Mouse (Mus musculus) limb, embryonic 14.5 days (tissue): ENCODE results near the gene Lmln. TPM values are rescaled to one million over a fixed set of nuclear protein-coding genes. Genes with fewer than 3 reads are reported as not detected.

Experiments
- ATAC-seq: fragments of 200-750 bp; cut with Nextera tagmentation; 2 replicates; pipeline ENCODE4 v1.8.0; 2017; ENCODE audit warnings: low read depth, moderate number of reproducible peaks, moderate TSS enrichment; ENCODE audit not compliant: low FRiP score
- DNase-seq: peaks from one replicate; pipeline ENCODE4 v3.0.0-alpha.2; 2015; ENCODE audit warnings: low spot score
- H3K27ac ChIP-seq: fragments of 300-500 bp; sonication (generic); replicated peaks from 2 replicates; pipeline ENCODE4 v1.5.1; 2014; ENCODE audit warnings: low read depth, mild to moderate bottlenecking, low read length, moderate library complexity, mixed read lengths
- H3K27me3 ChIP-seq: fragments of 300-500 bp; sonication (generic); 2 replicates; pipeline ENCODE4 v1.6.1; 2014; ENCODE audit warnings: low read length, mixed read lengths; ENCODE audit not compliant: control insufficient read depth, insufficient read depth
- H3K36me3 ChIP-seq: fragments of 300-500 bp; sonication (generic); 2 replicates; pipeline ENCODE4 v1.6.1; 2014; ENCODE audit warnings: mild to moderate bottlenecking, low read length, moderate library complexity, mixed read lengths; ENCODE audit not compliant: control insufficient read depth, insufficient read depth
- H3K4me1 ChIP-seq: fragments of 300-500 bp; sonication (generic); 2 replicates; pipeline ENCODE4 v1.6.1; 2014; ENCODE audit warnings: antibody characterized with exemption, low read length, mixed read lengths; ENCODE audit not compliant: control insufficient read depth, insufficient read depth
- H3K4me2 ChIP-seq: fragments of 300-500 bp; sonication (generic); replicated peaks from 2 replicates; pipeline ENCODE4 v1.6.1; 2014; ENCODE audit warnings: low read depth, mild to moderate bottlenecking, low read length, moderate library complexity; ENCODE audit not compliant: severe bottlenecking
- H3K4me3 ChIP-seq: fragments of 300-500 bp; sonication (generic); replicated peaks from 2 replicates; pipeline ENCODE4 v1.5.1; 2014; ENCODE audit warnings: low read length
- H3K9ac ChIP-seq: fragments of 300-500 bp; sonication (generic); 2 replicates; pipeline ENCODE4 v1.6.1; 2014; ENCODE audit warnings: mild to moderate bottlenecking, low read depth, low read length, moderate library complexity; ENCODE audit not compliant: severe bottlenecking
- H3K9me3 ChIP-seq: fragments of 300-500 bp; sonication (generic); 2 replicates; pipeline ENCODE4 v1.6.1; 2016; ENCODE audit warnings: low read length; ENCODE audit not compliant: control insufficient read depth
- POLR2A ChIP-seq: fragments of 200-500 bp; IDR thresholded peaks from 2 replicates; pipeline ENCODE4 v1.8.0; 2012; ENCODE audit warnings: inconsistent platforms, mild to moderate bottlenecking, moderate library complexity, borderline replicate concordance; ENCODE audit not compliant: insufficient read depth, insufficient read length; ENCODE audit errors: extremely low read depth
- WGBS: fragments of 180-500 bp; shearing (Covaris S2); extraction: QIAGEN DNeasy Blood & Tissue Kit; methylation state at CpG from one replicate; pipeline ENCODE4 v1.1.7; 2014; 5-methylcytosine and 5-hydroxymethylcytosine counted together
- polyA plus RNA-seq, 2 experiments: library from polyadenylated mRNA; depleted of rRNA in 1 of 2; stranded (reverse) in 1 of 2; unstranded in 1 of 2; fragments of >200 nt; fragmentation: Nextera tagmentation in 1 of 2; extraction: Ambion mirVana in 1 of 2; gene quantifications; 2 replicates each; pipeline versions ENCODE4 v1.2.1 to v1.2.3; 2012 to 2014

Lmln gene
- polyA plus RNA-seq, 2 experiments, result 1.9 to 3.6 TPM

GRCm38 (mm10) chr16:33072871-33073557 is 10.7 kb downstream of the Lmln start:
- H3K9ac ChIP-seq, result no peak overlapping the region
- no peaks in the 10 kb centered on the region for H3K4me1 ChIP-seq
- no peaks in the 10 kb centered on the region for H3K27me3 ChIP-seq
- H3K36me3 ChIP-seq, result peaks cover 11% of the 10 kb centered on the region
- H3K9me3 ChIP-seq, result no peaks in the 10 kb centered on the region
- H3K27ac ChIP-seq, result no peak overlapping the region
- no peak for TF ChIP-seq POLR2A
- no peak for ATAC-seq
- H3K4me3 ChIP-seq, result no peak overlapping the region
- H3K4me2 ChIP-seq, result no peak overlapping the region
- WGBS, result 87% methylated on average over 6 of the region's 6 CpGs
- DNase-seq, result no peak

- H3K4me2 ChIP-seq, result no peak overlapping the region
- H3K4me3 ChIP-seq, result no peak overlapping the region
- no peak overlapping the region for H3K9ac ChIP-seq
- no peaks in the 10 kb centered on the region for H3K4me1 ChIP-seq
- no peaks in the 10 kb centered on the region for H3K27me3 ChIP-seq
- H3K36me3 ChIP-seq, result peaks cover 11% of the 10 kb centered on the region
- no peak for TF ChIP-seq POLR2A
- ATAC-seq (no peak), DNase-seq (no peak)
- H3K9me3 ChIP-seq, result no peaks in the 10 kb centered on the region
- whole genome bisulfite sequencing, result 53% methylated on average over 5 of the region's 5 CpGs
- H3K27ac ChIP-seq, result no peak overlapping the region
These were observed 12.6 kb downstream of the Lmln start for GRCm38 (mm10) chr16:33074967-33075366.

GRCm38 (mm10) chr16:33076078-33076477 is 13.8 kb downstream of the Lmln start:
- TF ChIP-seq POLR2A, result no peak
- Histone ChIP-seq H3K27me3 (no peaks in the 10 kb centered on the region), H3K36me3 (peaks cover 4% of the 10 kb centered on the region), H3K4me3 (no peak overlapping the region), H3K4me1 (no peaks in the 10 kb centered on the region), H3K9ac (no peak overlapping the region), H3K27ac (no peak overlapping the region), H3K9me3 (no peaks in the 10 kb centered on the region), H3K4me2 (no peak overlapping the region)
- 54% methylated on average over 6 of the region's 6 CpGs for WGBS
- DNase-seq (no peak), ATAC-seq (no peak)

- Histone ChIP-seq H3K27me3 (no peaks in the 10 kb centered on the region), H3K4me1 (no peaks in the 10 kb centered on the region), H3K36me3 (no peaks in the 10 kb centered on the region; the same call in none of the 2 replicates), H3K9ac (no peak overlapping the region), H3K9me3 (no peaks in the 10 kb centered on the region), H3K4me3 (no peak overlapping the region), H3K27ac (no peak overlapping the region), H3K4me2 (no peak overlapping the region)
- WGBS, result 93% methylated on average over 5 of the region's 5 CpGs
- no peak for ATAC-seq
- TF ChIP-seq POLR2A, result no peak
- no peak for DNase-seq
These were observed 14.8 kb downstream of the Lmln start for GRCm38 (mm10) chr16:33077069-33077627.

GRCm38 (mm10) chr16:33080063-33080462 is 17.7 kb downstream of the Lmln start:
- no peaks in the 10 kb centered on the region for H3K27me3 ChIP-seq
- no peak for ATAC-seq
- no peaks in the 10 kb centered on the region for H3K9me3 ChIP-seq
- no peaks in the 10 kb centered on the region for H3K4me1 ChIP-seq
- no peak overlapping the region for H3K4me3 ChIP-seq
- H3K9ac ChIP-seq, result no peak overlapping the region
- TF ChIP-seq POLR2A, result no peak
- H3K27ac ChIP-seq, result no peak overlapping the region
- no peak overlapping the region for H3K4me2 ChIP-seq
- DNase-seq, result no peak
- peaks cover 9% of the 10 kb centered on the region; the same call in 1 of the 2 replicates for H3K36me3 ChIP-seq
- WGBS, result 90% methylated on average over 7 of the region's 7 CpGs

- no peak overlapping the region for H3K9ac ChIP-seq
- no peak for ATAC-seq
- H3K9me3 ChIP-seq, result no peaks in the 10 kb centered on the region
- H3K27me3 ChIP-seq, result no peaks in the 10 kb centered on the region
- H3K27ac ChIP-seq, result no peak overlapping the region
- 93% methylated on average over 6 of the region's 6 CpGs for WGBS
- no peak for TF ChIP-seq POLR2A
- H3K4me1 ChIP-seq, result no peaks in the 10 kb centered on the region
- no peak overlapping the region for H3K4me3 ChIP-seq
- peaks cover 9% of the 10 kb centered on the region; the same call in 1 of the 2 replicates for H3K36me3 ChIP-seq
- DNase-seq, result no peak
- H3K4me2 ChIP-seq, result no peak overlapping the region
These were observed 20.6 kb downstream of the Lmln start for GRCm38 (mm10) chr16:33082951-33083350.
